Mouse (Mus musculus) embryonic facial prominence, embryonic 11.5 days (tissue): ENCODE results near the gene Fbrsl1. TPM values are rescaled to one million over a fixed set of nuclear protein-coding genes. Genes with fewer than 3 reads are reported as not detected.

Experiments
- ATAC-seq: fragments of 200-750 bp; cut with Nextera tagmentation; replicated peaks from 2 replicates; pipeline ENCODE4 v1.8.0; 2017; ENCODE audit warnings: low read depth; ENCODE audit not compliant: insufficient number of reproducible peaks, low FRiP score, low TSS enrichment
- DNase-seq: peaks from one replicate; pipeline ENCODE4 v3.0.0-alpha.2; 2015; ENCODE audit warnings: low spot score
- H3K27ac ChIP-seq: fragments of 300-500 bp; sonication (generic); replicated peaks from 2 replicates; pipeline ENCODE4 v1.5.1; 2014; ENCODE audit warnings: mild to moderate bottlenecking, low read depth, low read length, control low read depth
- H3K27me3 ChIP-seq: fragments of 300-500 bp; sonication (generic); 2 replicates; pipeline ENCODE4 v1.6.1; 2014; ENCODE audit warnings: mild to moderate bottlenecking, low read length, moderate library complexity, mixed read lengths; ENCODE audit not compliant: control insufficient read depth, insufficient read depth
- H3K36me3 ChIP-seq: fragments of 300-500 bp; sonication (generic); replicated peaks from 2 replicates; pipeline ENCODE4 v1.6.1; 2014; ENCODE audit warnings: low read depth, mild to moderate bottlenecking, low read length, moderate library complexity, mixed read lengths; ENCODE audit not compliant: control insufficient read depth, insufficient read depth
- H3K4me1 ChIP-seq: fragments of 300-500 bp; sonication (generic); 2 replicates; pipeline ENCODE4 v1.6.1; 2014; ENCODE audit warnings: low read length, mixed read lengths; ENCODE audit not compliant: control insufficient read depth, insufficient read depth
- H3K4me2 ChIP-seq: fragments of 300-500 bp; sonication (generic); 2 replicates; pipeline ENCODE4 v1.6.1; 2014; ENCODE audit warnings: low read depth, mild to moderate bottlenecking, control low read depth, low read length, moderate library complexity
- H3K4me3 ChIP-seq: fragments of 300-500 bp; sonication (generic); 2 replicates; pipeline ENCODE4 v1.5.1; 2014; ENCODE audit warnings: low read depth, low read length, control low read depth
- H3K9ac ChIP-seq: fragments of 300-500 bp; sonication (generic); replicated peaks from 2 replicates; pipeline ENCODE4 v1.6.1; 2014; ENCODE audit warnings: mild to moderate bottlenecking, control low read depth, low read length
- H3K9me3 ChIP-seq: fragments of 300-500 bp; sonication (generic); replicated peaks from 2 replicates; pipeline ENCODE4 v1.6.1; 2016; ENCODE audit warnings: mild to moderate bottlenecking, low read length, inconsistent platforms, mixed read lengths; ENCODE audit not compliant: control insufficient read depth
- WGBS: fragments of 180-500 bp; shearing (Covaris S2); extraction: QIAGEN DNeasy Blood & Tissue Kit; methylation state at CpG from one replicate; pipeline ENCODE4 v1.1.7; 2014; 5-methylcytosine and 5-hydroxymethylcytosine counted together
- polyA plus RNA-seq: library from polyadenylated mRNA; unstranded; fragments of >200 nt; fragmentation: Nextera tagmentation; extraction: Ambion mirVana; gene quantifications from 2 replicates; pipeline ENCODE4 v1.2.1, GENCODE M21; 2014

Gene Fbrsl1
- polyA plus RNA-seq, 1 experiment from 2014 or later: 14.5 TPM

- Histone ChIP-seq H3K4me2 (no peak overlapping the region), H3K27me3 (no peaks in the 10 kb centered on the region), H3K9me3 (no peaks in the 10 kb centered on the region), H3K9ac (no peak overlapping the region), H3K36me3 (no peaks in the 10 kb centered on the region), H3K27ac (no peak overlapping the region), H3K4me1 (no peaks in the 10 kb centered on the region), H3K4me3 (no peak overlapping the region)
- 68% methylated on average over 3 of the region's 3 CpGs for WGBS
- ATAC-seq (no peak), DNase-seq (no peak)
Observed at GRCm38 (mm10) chr5:110403931-110404330, 44.4 kb downstream of the Fbrsl1 start.

DNA sequence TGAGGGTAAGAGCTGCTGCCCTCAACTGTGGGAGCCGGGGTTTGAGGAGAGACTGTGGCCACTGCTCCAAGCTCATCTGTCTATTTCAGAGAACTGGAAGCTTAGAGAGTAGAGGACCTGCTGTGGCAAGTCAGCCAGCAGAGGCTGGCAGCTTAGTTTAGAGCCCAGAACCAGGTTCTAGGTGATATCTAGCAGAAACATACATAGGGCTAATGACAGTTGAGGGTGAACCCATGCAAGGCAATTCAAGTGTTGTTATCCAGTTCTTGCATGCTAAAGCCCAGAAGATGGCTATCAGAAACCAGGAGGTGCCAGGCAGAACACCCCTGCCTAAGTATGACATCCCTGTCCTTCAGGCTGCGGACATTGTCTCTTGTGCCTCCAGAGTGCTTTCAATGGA lies 45.7 kb downstream of the Fbrsl1 start:
- Histone ChIP-seq H3K27ac (no peak overlapping the region), H3K27me3 (no peaks in the 10 kb centered on the region), H3K4me1 (no peaks in the 10 kb centered on the region), H3K9me3 (no peaks in the 10 kb centered on the region), H3K36me3 (no peaks in the 10 kb centered on the region), H3K9ac (no peak overlapping the region), H3K4me3 (no peak overlapping the region), H3K4me2 (no peak overlapping the region)
- WGBS: 84% methylated on average over 2 of the region's 2 CpGs
- DNase-seq (no peak), ATAC-seq (no peak)

DNA sequence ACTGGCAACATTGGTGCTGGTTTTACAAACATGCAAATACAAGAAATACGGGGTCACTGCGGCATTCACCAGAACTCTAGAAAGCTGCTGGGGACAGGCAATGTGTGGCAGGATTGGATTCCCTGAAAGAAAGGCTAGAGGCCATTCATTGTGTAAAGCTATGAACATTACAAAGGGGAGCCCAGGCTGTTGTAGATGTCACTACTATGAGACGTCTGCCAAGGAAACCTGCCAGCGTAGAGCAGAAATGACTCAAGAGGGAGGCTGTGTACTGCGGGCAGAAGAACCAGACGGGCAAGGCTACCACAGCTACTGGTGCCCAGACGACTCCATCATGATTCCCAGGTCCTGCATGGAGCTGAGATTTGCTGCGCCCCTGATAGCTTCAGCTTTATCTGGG lies 47.2 kb downstream of the Fbrsl1 start:
- no peak overlapping the region for H3K4me2 ChIP-seq
- no peak overlapping the region for H3K27ac ChIP-seq
- H3K9me3 ChIP-seq: no peaks in the 10 kb centered on the region
- no peak overlapping the region for H3K4me3 ChIP-seq
- H3K36me3 ChIP-seq: no peaks in the 10 kb centered on the region
- ATAC-seq: no peak
- H3K9ac ChIP-seq: no peak overlapping the region
- no peaks in the 10 kb centered on the region for H3K27me3 ChIP-seq
- H3K4me1 ChIP-seq: no peaks in the 10 kb centered on the region
- DNase-seq: no peak
- WGBS: 88% methylated on average over 8 of the region's 8 CpGs

GRCm38 (mm10) chr5:110395006-110395661 lies 53.2 kb downstream of the Fbrsl1 start:
- H3K4me2 ChIP-seq: no peak overlapping the region
- no peaks in the 10 kb centered on the region for H3K36me3 ChIP-seq
- DNase-seq (no peak), ATAC-seq (no peak)
- H3K27me3 ChIP-seq: no peaks in the 10 kb centered on the region
- H3K9ac ChIP-seq: no peak overlapping the region
- 83% methylated on average over 5 of the region's 5 CpGs for WGBS
- H3K4me3 ChIP-seq: no peak overlapping the region
- H3K9me3 ChIP-seq: no peaks in the 10 kb centered on the region
- no peak overlapping the region for H3K27ac ChIP-seq
- no peaks in the 10 kb centered on the region for H3K4me1 ChIP-seq

GRCm38 (mm10) chr5:110392727-110393126 lies 55.6 kb downstream of the Fbrsl1 start:
- DNase-seq (no peak), ATAC-seq (0 out of 2 replicates have a peak, but pooled peaks have one; percentile 31)
- H3K36me3 ChIP-seq: no peaks in the 10 kb centered on the region
- no peaks in the 10 kb centered on the region for H3K4me1 ChIP-seq
- no peak overlapping the region for H3K9ac ChIP-seq
- H3K9me3 ChIP-seq: no peaks in the 10 kb centered on the region
- no peak overlapping the region for H3K4me2 ChIP-seq
- no peak overlapping the region for H3K27ac ChIP-seq
- H3K27me3 ChIP-seq: no peaks in the 10 kb centered on the region
- no peak overlapping the region for H3K4me3 ChIP-seq
- WGBS: 76% methylated on average over 5 of the region's 5 CpGs

DNA sequence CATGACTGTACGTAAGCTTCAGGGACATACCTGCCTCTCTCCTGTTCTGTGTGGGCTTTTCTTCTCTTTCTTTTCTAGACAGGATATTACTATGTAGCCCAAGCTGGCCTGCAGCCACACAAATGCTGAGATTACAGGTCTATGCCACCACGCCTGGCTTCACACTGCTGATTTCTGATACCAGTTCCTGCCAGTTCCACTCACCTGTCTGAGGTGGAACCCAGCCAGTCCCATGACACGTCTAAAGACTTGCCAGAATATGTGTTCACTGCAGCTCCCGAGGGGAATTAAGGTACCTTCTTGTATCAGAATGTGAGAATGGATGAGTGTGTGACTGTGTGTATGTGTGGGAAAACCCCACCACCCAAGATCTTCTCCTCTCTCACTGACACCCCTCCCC lies 57.7 kb downstream of the Fbrsl1 start:
- H3K27ac ChIP-seq: no peak overlapping the region
- no peak overlapping the region for H3K4me2 ChIP-seq
- no peaks in the 10 kb centered on the region for H3K36me3 ChIP-seq
- DNase-seq (no peak), ATAC-seq (no peak)
- WGBS: 91% methylated on average over 4 of the region's 4 CpGs
- peaks cover 2% of the 10 kb centered on the region; the same call in 1 of the 2 replicates for H3K4me1 ChIP-seq
- no peak overlapping the region for H3K9ac ChIP-seq
- no peak overlapping the region for H3K4me3 ChIP-seq
- H3K27me3 ChIP-seq: no peaks in the 10 kb centered on the region
- H3K9me3 ChIP-seq: no peaks in the 10 kb centered on the region

GRCm38 (mm10) chr5:110387332-110387731 lies 61.0 kb downstream of the Fbrsl1 start:
- Histone ChIP-seq H3K4me3 (peak overlapping the region; percentile 79), H3K27me3 (no peaks in the 10 kb centered on the region), H3K9ac (peak overlapping the region; percentile 84), H3K9me3 (no peaks in the 10 kb centered on the region), H3K4me2 (peak overlapping the region; percentile 73), H3K4me1 (peaks cover 2% of the 10 kb centered on the region), H3K27ac (0 out of 2 replicates have a peak overlapping the region, but pooled peaks have one; percentile 20), H3K36me3 (no peaks in the 10 kb centered on the region)
- ATAC-seq (no peak), DNase-seq (no peak)
- 18% methylated on average over 8 of the region's 8 CpGs for WGBS

DNA sequence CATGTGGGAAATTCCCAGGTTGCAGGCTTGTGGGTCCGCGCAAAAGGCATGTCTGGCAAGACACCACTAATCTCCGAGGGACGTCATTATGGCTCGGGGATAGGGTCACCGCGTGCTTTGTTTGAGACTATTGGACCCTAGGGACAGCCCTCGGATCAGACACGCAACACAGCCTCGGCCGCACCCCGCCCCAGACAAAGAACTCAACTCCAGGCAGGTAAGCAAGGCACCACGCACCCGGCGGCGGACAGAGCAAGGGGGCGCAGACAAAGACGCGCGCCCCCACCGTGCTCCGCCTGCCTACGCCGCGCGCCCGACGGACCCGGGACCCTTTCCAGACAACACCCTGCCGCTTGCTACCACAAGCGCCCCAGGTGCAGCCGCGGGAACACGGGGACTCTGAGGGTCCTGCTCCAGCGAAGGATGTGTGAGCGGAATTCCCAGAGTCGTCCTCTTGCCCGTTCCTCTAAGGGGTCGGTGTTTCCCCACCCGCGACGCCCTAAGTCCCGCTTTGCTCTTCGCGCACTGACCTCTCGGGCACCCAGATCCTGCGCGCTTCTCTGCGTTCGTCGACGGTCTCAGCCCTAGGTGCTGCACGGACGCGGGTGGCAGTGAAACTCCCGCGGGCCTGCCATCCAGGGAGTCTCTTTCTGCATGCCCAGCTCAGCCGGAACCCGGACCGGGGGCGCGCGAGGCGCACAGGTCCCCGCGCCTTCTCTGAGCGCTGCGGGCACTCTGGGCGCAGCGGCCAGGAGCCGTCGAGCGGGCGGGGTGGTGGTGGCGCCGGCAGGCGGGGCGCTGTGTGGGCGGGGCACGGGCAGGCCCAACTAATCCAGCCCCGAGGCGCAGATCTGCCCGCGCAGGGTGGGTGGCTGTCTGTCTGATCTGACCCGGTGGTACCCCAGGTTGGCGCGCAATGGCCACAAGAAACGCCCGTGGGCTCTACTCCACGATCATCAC lies 61.7 kb downstream of the Fbrsl1 start:
- Histone ChIP-seq H3K9ac (peak overlapping the region; percentile 84), H3K4me3 (peak overlapping the region; percentile 79), H3K36me3 (no peaks in the 10 kb centered on the region; the same call in 1 of the 2 replicates), H3K4me2 (peak overlapping the region; percentile 73), H3K27ac (0 out of 2 replicates have a peak overlapping the region, but pooled peaks have one; percentile 20), H3K4me1 (peaks cover 2% of the 10 kb centered on the region), H3K27me3 (no peaks in the 10 kb centered on the region), H3K9me3 (no peaks in the 10 kb centered on the region)
- peak; percentile 88 for DNase-seq
- peak; percentile 91 for ATAC-seq
- under 1% methylated on average over 88 of the region's 90 CpGs for WGBS
